In genomic region chr5:111416591-111417374, GRCm38 (mm10) we compare ENCODE assay signal across 8 mouse cellular contexts. TPM values are rescaled to one million over a fixed set of nuclear protein-coding genes. Genes with fewer than 3 reads are reported as not detected.
DNase-seq lines count a peak whose midpoint lies in the region; ATAC-seq and TF ChIP-seq lines count a peak whose summit lies in the region.

Gene Mn1 (plus strand): TSS chr5:111417362.

- WGBS in hindbrain, postnatal 0 days: under 1% methylated on average over 73 of the region's 88 CpGs

- H3K4me1 ChIP-seq in cortical plate, adult 2 months (ENCODE audit: control insufficient read depth, insufficient read depth, low read length): no peaks in the 10 kb centered on the region
- H3K4me1 ChIP-seq in hindbrain, postnatal 0 days (ENCODE audit: insufficient read depth, low read length): peaks cover 15% of the 10 kb centered on the region

- no peaks in the 10 kb centered on the region for H3K9me3 ChIP-seq in hindbrain, postnatal 0 days (ENCODE audit: low read length)

- TF ChIP-seq POLR2A in cortical plate, adult 2 months (IDR thresholded peaks at IDR 0.05; ENCODE audit: extremely low read depth, insufficient read depth, low read length): peak; percentile 88

- DNase-seq in adrenal gland, adult (ENCODE audit: inconsistent age in 2 of 2, low spot score in 1 of 2): peak; percentile 83 to 91
- DNase-seq in gastrocnemius, postnatal 10 days: peak; percentile 85
- DNase-seq in hindbrain, postnatal 0 days (ENCODE audit: low spot score): peak; percentile 97
- peak; percentile 86 to 91 for DNase-seq in left cerebral cortex, adult 2 months (ENCODE audit: extremely low spot score in 1 of 2, low spot score in 2 of 2)
- peak; percentile 92 for DNase-seq in lung, postnatal 36 days
- DNase-seq in right cerebral cortex, postnatal 14 days: peak; percentile 89

- H3K9ac ChIP-seq in hindbrain, postnatal 0 days (replicated peaks; ENCODE audit: low read length): peak within 1 kb of the TSS; percentile 85

- no peak for TF ChIP-seq CTCF in cortical plate, adult 2 months (IDR thresholded peaks at IDR 0.05; ENCODE audit: extremely low read depth, insufficient read depth, low read length)
- TF ChIP-seq CTCF in hindbrain, postnatal 0 days (IDR thresholded peaks at IDR 0.05; ENCODE audit: low read depth): no peak
- no peak; the same call in none of the 2 replicates for TF ChIP-seq CTCF in left cerebral cortex, adult 2 months (IDR thresholded peaks at IDR 0.05)

- no peaks in the 10 kb centered on the region for H3K36me3 ChIP-seq in hindbrain, postnatal 0 days (ENCODE audit: insufficient read depth, low read length)

- H3K4me2 ChIP-seq in hindbrain, postnatal 0 days (ENCODE audit: low read depth, low read length): peak within 1 kb of the TSS; percentile 96

- intact Hi-C loops in left cerebral cortex, adult 2 months (cut with DNase I): loop anchor here (1.0 to 10.0 kb wide), 4 partner anchors 56 to 768 kb away; no protein-coding TSS in a partner anchor

- peak within 1 kb of the TSS; percentile 82 for H3K27ac ChIP-seq in cortical plate, adult 2 months (ENCODE audit: insufficient read depth, low read length)
- H3K27ac ChIP-seq in hindbrain, postnatal 0 days: peak within 1 kb of the TSS; percentile 90
- peak within 1 kb of the TSS; percentile 90 for H3K27ac ChIP-seq in left cerebral cortex, adult 2 months

- H3K4me3 ChIP-seq in cortical plate, adult 2 months (ENCODE audit: insufficient read depth, low read length): peak within 1 kb of the TSS; percentile 75
- H3K4me3 ChIP-seq in hindbrain, postnatal 0 days (ENCODE audit: low read length): peak within 1 kb of the TSS; percentile 88
- peak within 1 kb of the TSS; percentile 89 for H3K4me3 ChIP-seq in left cerebral cortex, adult 2 months

- 0 out of 2 replicates have a peak, but pooled peaks cover 3% of the 10 kb centered on the region for H3K27me3 ChIP-seq in hindbrain, postnatal 0 days (ENCODE audit: insufficient read depth, low read length)

- ATAC-seq in hindbrain, postnatal 0 days: peak; percentile 92
- ATAC-seq in monocyte, adult 5-6 weeks (replicated peaks; ENCODE audit: insufficient number of reproducible peaks, low FRiP score, low TSS enrichment, poor library complexity, severe bottlenecking): no peak

RNA-seq across cellular contexts. Expression of gene Mn1, which starts in this region (rescaled TPM):
- polyA plus RNA-seq in cortical plate, adult 2 months (2012; rRNA removed): 12.8 and 14.8 TPM in 2 replicates
- total RNA-seq in gastrocnemius, postnatal 10 days (2021): 10 to 100 TPM; 19.6 to 30.4 TPM
- 71.5 and 87.2 TPM in 2 replicates for total RNA-seq in hindbrain, postnatal 0 days (2014; rRNA removed)
- 27.0 and 32.9 TPM in 2 replicates for polyA plus RNA-seq in hindbrain, postnatal 0 days (2015; fragmentation: Nextera tagmentation; extraction: Ambion mirVana)
- total RNA-seq in left cerebral cortex, adult 2 months (2021): 10 to 100 TPM; 61.9 to 76.6 TPM
- 0.19 TPM in 1 of 3 replicates, not detected in the others for total RNA-seq in monocyte, adult 5-6 weeks (2017)

Comparison
In these comparisons a context has a peak if more than half of its experiments do, and no peak if none do; other contexts are left out.
1. RNA of gene Mn1 (total RNA-seq): 61.9 to 76.6 TPM in left cerebral cortex, adult 2 months, 71.5 to 87.2 TPM in hindbrain, postnatal 0 days and 19.6 to 30.4 TPM in gastrocnemius, postnatal 10 days; 0.19 TPM in monocyte, adult 5-6 weeks; every median in the first group is over 10 times any median in the second.
2. Peak in every context shown above with its lines, with median percentiles within 50 percentile points of each other: DNase-seq, H3K27ac ChIP-seq and H3K4me3 ChIP-seq.